Mouse (Mus musculus) CH12.LX (cell line): Measurements from ENCODE around the gene Fam168a. TPM values are rescaled to one million over a fixed set of nuclear protein-coding genes. Genes with fewer than 3 reads are reported as not detected.
"Not testable (repeated sequence)": the region's sequence is repeated elsewhere in the genome, so short reads cannot be mapped to it uniquely, and the experiment has no call there.

Experiments
- DNase-seq: peaks from one replicate; pipeline ENCODE4 v3.0.0-alpha.2; 2013; ENCODE audit errors: extremely low read depth
- H3K27ac ChIP-seq: 2 replicates; pipeline ENCODE4 v1.5.1; 2012; ENCODE audit warnings: low read depth, mild to moderate bottlenecking, control low read depth, moderate library complexity; ENCODE audit not compliant: insufficient read depth
- H3K27me3 ChIP-seq: replicated peaks from 2 replicates; pipeline ENCODE3; 2012; ENCODE audit warnings: inconsistent platforms
- H3K36me3 ChIP-seq, 2 experiments: replicated peaks in 1 of 2; 2 replicates each; pipeline versions ENCODE3 to v1.6.1; 2012; ENCODE audit warnings: inconsistent platforms in 1 of 2, low read length in 1 of 2, mild to moderate bottlenecking in 1 of 2, mixed read lengths in 1 of 2, moderate library complexity in 1 of 2; ENCODE audit not compliant: control insufficient read depth in 1 of 2, insufficient read depth in 1 of 2
- H3K4me1 ChIP-seq, 2 experiments: 2 replicates each; pipeline ENCODE4 v1.6.1; 2012; ENCODE audit warnings: inconsistent platforms in 1 of 2, moderate library complexity in 1 of 2; ENCODE audit not compliant: insufficient read depth in 2 of 2, control insufficient read depth in 1 of 2
- H3K4me2 ChIP-seq: 2 replicates; pipeline ENCODE4 v1.6.1; 2012; ENCODE audit warnings: low read depth, mild to moderate bottlenecking, control low read depth; ENCODE audit not compliant: poor library complexity, insufficient read depth, severe bottlenecking
- H3K4me3 ChIP-seq, 3 experiments: fragments of 150-350 bp in 1 of 3; sonication (generic) in 1 of 3; replicated peaks in 1 of 3; 2 replicates each; pipeline versions ENCODE3 to v1.5.1; 2011 to 2012; ENCODE audit warnings: low read depth in 2 of 3, low read length in 2 of 3, mild to moderate bottlenecking in 2 of 3, moderate library complexity in 2 of 3, control low read depth in 1 of 3, improper control_type of control experiment in 1 of 3, inconsistent platforms in 1 of 3, mixed read lengths in 1 of 3; ENCODE audit not compliant: poor library complexity in 1 of 3
- H3K79me2 ChIP-seq: replicated peaks from 2 replicates; pipeline ENCODE4 v1.6.1; 2012; ENCODE audit warnings: mild to moderate bottlenecking, moderate library complexity; ENCODE audit not compliant: control insufficient read depth, poor library complexity, insufficient read depth, severe bottlenecking; ENCODE audit errors: extremely low read depth
- H3K9ac ChIP-seq: 2 replicates; pipeline ENCODE4 v1.6.1; 2012; ENCODE audit warnings: low read depth, mild to moderate bottlenecking, control low read depth, moderate library complexity; ENCODE audit not compliant: insufficient read depth
- H3K9me3 ChIP-seq: replicated peaks from 2 replicates; pipeline ENCODE3; 2012; ENCODE audit warnings: low read length, inconsistent platforms, mixed read lengths
- CHD1 ChIP-seq: IDR thresholded peaks from 2 replicates; pipeline ENCODE4 v1.6.1; 2012; ENCODE audit warnings: low read depth, low read length, improper control_type of control experiment, inconsistent platforms
- CHD2 ChIP-seq: IDR thresholded peaks from 2 replicates; pipeline ENCODE4 v1.6.1; 2011; ENCODE audit warnings: low read length, improper control_type of control experiment
- ELF1 ChIP-seq: IDR thresholded peaks from 2 replicates; pipeline ENCODE4 v1.6.1; 2014; ENCODE audit warnings: low read depth, mild to moderate bottlenecking, inconsistent platforms, low read length, improper control_type of control experiment
- EP300 ChIP-seq: IDR thresholded peaks from 2 replicates; pipeline ENCODE4 v1.6.1; 2011; ENCODE audit warnings: low read length, improper control_type of control experiment
- ETS1 ChIP-seq: conservative IDR thresholded peaks from 2 replicates; pipeline ENCODE4 v1.6.1; 2012; ENCODE audit warnings: low read depth, mild to moderate bottlenecking, inconsistent platforms, low read length, improper control_type of control experiment, moderate library complexity
- GABPA ChIP-seq: IDR thresholded peaks from 2 replicates; pipeline ENCODE4 v1.6.1; 2012; ENCODE audit warnings: low read depth, low read length, improper control_type of control experiment, inconsistent platforms; ENCODE audit not compliant: insufficient replicate concordance
- IRF4 ChIP-seq: IDR thresholded peaks from 2 replicates; pipeline ENCODE4 v1.6.1; 2014; ENCODE audit warnings: low read depth, mild to moderate bottlenecking, inconsistent platforms, low read length, improper control_type of control experiment
- JUND ChIP-seq: conservative IDR thresholded peaks from 2 replicates; pipeline ENCODE4 v1.6.1; 2011; ENCODE audit warnings: low read depth, low read length, improper control_type of control experiment
- KAT2A ChIP-seq: IDR thresholded peaks from 2 replicates; pipeline ENCODE4 v1.6.1; 2012; ENCODE audit warnings: low read length, improper control_type of control experiment, inconsistent platforms; ENCODE audit not compliant: insufficient replicate concordance
- MAX ChIP-seq: IDR thresholded peaks from 2 replicates; pipeline ENCODE4 v1.6.1; 2011; ENCODE audit warnings: low read length, improper control_type of control experiment
- MXI1 ChIP-seq: IDR thresholded peaks from 2 replicates; pipeline ENCODE4 v1.6.1; 2011; ENCODE audit warnings: mild to moderate bottlenecking, low read depth, low read length, improper control_type of control experiment
- PAX5 ChIP-seq: IDR thresholded peaks from 2 replicates; pipeline ENCODE4 v1.6.1; 2012; ENCODE audit warnings: low read length, inconsistent platforms, mixed read lengths
- POLR2A ChIP-seq: IDR thresholded peaks from 2 replicates; pipeline ENCODE4 v1.6.1; 2011; ENCODE audit warnings: low read depth, mild to moderate bottlenecking, improper control_type of control experiment, low read length
- POLR2AphosphoS2 ChIP-seq: IDR thresholded peaks from 2 replicates; pipeline ENCODE4 v1.6.1; 2011; ENCODE audit warnings: low read depth, low read length, improper control_type of control experiment
- RCOR1 ChIP-seq: conservative IDR thresholded peaks from 2 replicates; pipeline ENCODE4 v1.6.1; 2012; ENCODE audit warnings: low read depth, mild to moderate bottlenecking, inconsistent platforms, low read length, improper control_type of control experiment
- SIN3A ChIP-seq: IDR thresholded peaks from 2 replicates; pipeline ENCODE4 v1.6.1; 2012; ENCODE audit warnings: low read length, improper control_type of control experiment, inconsistent platforms
- SMC3 ChIP-seq: IDR thresholded peaks from 2 replicates; pipeline ENCODE4 v1.6.1; 2011; ENCODE audit warnings: low read depth, low read length, improper control_type of control experiment
- TBP ChIP-seq: conservative IDR thresholded peaks from 2 replicates; pipeline ENCODE4 v1.6.1; 2011; ENCODE audit warnings: low read depth, low read length, improper control_type of control experiment
- TCF12 ChIP-seq: IDR thresholded peaks from 2 replicates; pipeline ENCODE4 v1.6.1; 2014; ENCODE audit warnings: low read depth, mild to moderate bottlenecking, inconsistent platforms, low read length, improper control_type of control experiment
- USF1 ChIP-seq: IDR thresholded peaks from 2 replicates; pipeline ENCODE4 v1.6.1; 2014; ENCODE audit warnings: low read depth, mild to moderate bottlenecking, inconsistent platforms, low read length, improper control_type of control experiment
- ZKSCAN1 ChIP-seq: IDR thresholded peaks from 2 replicates; pipeline ENCODE4 v1.6.1; 2012; ENCODE audit warnings: low read depth, inconsistent platforms, low read length, improper control_type of control experiment, borderline replicate concordance
- ZMIZ1 ChIP-seq: IDR thresholded peaks from 2 replicates; pipeline ENCODE4 v1.6.1; 2012; ENCODE audit warnings: low read depth, mild to moderate bottlenecking, inconsistent platforms, low read length, improper control_type of control experiment
- ZNF384 ChIP-seq: IDR thresholded peaks from 2 replicates; pipeline ENCODE4 v1.6.1; 2012; ENCODE audit warnings: low read depth, low read length, improper control_type of control experiment, inconsistent platforms
- dilution Hi-C: fragments of 300-500 bp; cut with MboI; formaldehyde crosslinking; loops from 2 replicates; pipeline ENCODE4 v1.14.3; 2020; ENCODE audit warnings: low sequenced_read_pairs; ENCODE audit not compliant: extremely low pct_unique_long_range_greater_than_20kb, extremely low pct_ligation_motif_present
- in situ Hi-C: fragments of 300-500 bp; cut with MboI; formaldehyde crosslinking; loops from 3 replicates; pipeline ENCODE4 v1.14.3; 2019; ENCODE audit warnings: low sequenced_read_pairs, low pct_ligation_motif_present, low pct_unique_long_range_greater_than_20kb, mixed read lengths
- polyA plus RNA-seq: library from polyadenylated mRNA; unstranded; fragments of >175 nt; gene quantifications from 2 replicates; pipeline ENCODE4 v1.2.1, GENCODE M21; 2012; ENCODE audit warnings: low read depth; ENCODE audit not compliant: insufficient read length
- total RNA-seq, 2 experiments: library from RNA; depleted of rRNA; stranded (reverse); fragments of 300-350 nt in 1 of 2; fragments of >200 nt in 1 of 2; gene quantifications; 2 replicates each; pipeline ENCODE4 v1.2.3; 2012 to 2014

Gene Fam168a
- total and polyA plus RNA-seq, 3 experiments: 4.0 to 15.0 (median 4.9) TPM

DNA sequence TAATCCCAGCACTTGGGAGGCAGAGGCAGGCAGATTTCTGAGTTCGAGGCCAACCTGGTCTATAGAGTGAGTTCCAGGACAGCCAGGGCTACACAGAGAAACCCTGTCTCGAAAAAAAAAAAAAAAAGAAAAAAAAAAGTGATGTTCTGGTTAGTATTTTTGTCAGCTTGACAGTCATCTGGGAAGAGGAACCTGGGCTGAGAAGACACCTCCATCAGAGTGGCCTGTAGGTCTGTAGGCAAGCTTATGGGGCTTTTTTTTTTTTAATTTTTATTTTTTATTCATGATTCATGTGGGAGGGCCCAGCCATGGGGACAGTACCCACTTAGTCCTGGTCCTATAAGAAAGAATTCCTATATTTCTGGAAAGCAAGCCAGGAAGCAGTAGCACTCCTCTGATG is 28.5 kb downstream of the Fam168a start:
- H3K27me3 ChIP-seq, H3K79me2 ChIP-seq, dilution Hi-C loops: not testable (repeated sequence)
- peaks cover 13 to 62% of the 10 kb centered on the region in 2 experiments for H3K4me1 ChIP-seq
- TF ChIP-seq SIN3A (0 out of 2 replicates have a peak, but pooled peaks have one; percentile 33), IRF4 (0 out of 2 replicates have a peak, but pooled peaks have one; percentile 24), EP300 (peak; percentile 26; the same call in 1 of the 2 replicates), ZNF384 (peak; percentile 92), JUND (peak; percentile 37; the same call in 1 of the 2 replicates)
- TF ChIP-seq, all 38 proteins: peak for 5; not testable (repeated sequence) for 33
- H3K4me3 ChIP-seq, in situ Hi-C loops, H3K36me3 ChIP-seq, H3K9me3 ChIP-seq, H3K27ac ChIP-seq, H3K9ac ChIP-seq: not testable (repeated sequence)
- H3K4me2 ChIP-seq: peak overlapping the region; percentile 57
- peak; percentile 51 for DNase-seq

DNA sequence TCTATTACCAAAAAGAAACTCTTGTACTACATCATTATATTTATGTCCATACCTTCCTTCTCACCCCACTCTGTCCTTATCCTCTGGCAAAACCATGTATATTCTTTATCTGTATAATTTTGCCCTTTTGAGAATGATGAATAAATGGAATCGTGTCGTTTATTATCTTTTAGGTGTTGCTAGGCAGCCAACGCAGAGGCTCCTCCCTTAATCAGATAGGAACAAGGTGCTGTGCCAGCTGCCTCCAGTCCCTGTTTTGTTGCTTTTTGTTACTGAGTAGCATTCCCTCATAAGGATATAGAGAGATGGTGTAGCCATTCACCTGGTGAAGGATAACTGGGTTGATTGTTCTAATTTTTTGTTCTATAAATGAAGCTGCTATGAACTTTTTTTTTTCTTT is 29.7 kb downstream of the Fam168a start:
- no peak for TF ChIP-seq USF1
- no peak for TF ChIP-seq ELF1
- no peak for TF ChIP-seq POLR2AphosphoS2
- no peak for TF ChIP-seq PAX5
- TF ChIP-seq EP300: no peak
- TF ChIP-seq RCOR1: no peak
- no peak for TF ChIP-seq CHD1
- TF ChIP-seq GABPA: no peak
- TF ChIP-seq MAX: no peak
- TF ChIP-seq POLR2A: no peak
- TF ChIP-seq TBP: no peak
- Histone ChIP-seq H3K36me3 (peaks cover 0 to 6% of the 10 kb centered on the region in 2 experiments), H3K4me1 (peaks cover 13 to 56% of the 10 kb centered on the region in 2 experiments), H3K9me3 (no peaks in the 10 kb centered on the region), H3K4me3 (no peak overlapping the region), H3K4me2 (no peak overlapping the region), H3K79me2 (peaks cover 5% of the 10 kb centered on the region; the same call in 1 of the 2 replicates), H3K9ac (no peak overlapping the region), H3K27ac (no peak overlapping the region), H3K27me3 (no peaks in the 10 kb centered on the region)
- dilution Hi-C loops (no loop called here), in situ Hi-C loops (no loop called here)
- DNase-seq: no peak

DNA sequence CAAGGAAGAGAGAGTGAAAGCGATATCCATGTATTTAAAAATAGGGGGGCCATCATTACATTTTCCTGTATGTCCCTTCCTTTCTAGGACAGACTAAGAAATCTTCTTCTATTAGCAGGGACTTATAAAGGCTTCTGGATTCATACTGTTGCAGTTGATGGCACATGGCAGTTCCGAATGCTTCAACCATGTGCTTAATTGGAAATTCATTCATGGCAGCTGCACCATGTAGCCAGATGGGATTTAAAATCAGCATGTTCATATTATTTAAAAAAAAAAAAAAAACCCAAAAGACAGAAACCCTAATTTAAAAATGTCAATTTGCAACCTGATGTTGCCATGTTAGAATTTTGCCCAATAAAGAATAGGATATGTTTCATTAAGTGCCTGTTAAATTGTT is 37.9 kb downstream of the Fam168a start:
- no peak for TF ChIP-seq ZMIZ1
- no peak for TF ChIP-seq PAX5
- no peak for TF ChIP-seq RCOR1
- TF ChIP-seq TCF12: no peak
- no peak for TF ChIP-seq IRF4
- no peak for TF ChIP-seq ZKSCAN1
- TF ChIP-seq ELF1: no peak
- no peak for TF ChIP-seq SIN3A
- no peak for TF ChIP-seq JUND
- TF ChIP-seq KAT2A: no peak
- no peak for TF ChIP-seq MXI1
- no peak for TF ChIP-seq CHD2
- no peak for TF ChIP-seq ETS1
- TF ChIP-seq SMC3: no peak
- no peak for TF ChIP-seq POLR2AphosphoS2
- no peak for TF ChIP-seq ZNF384
- TF ChIP-seq EP300: no peak
- Histone ChIP-seq H3K4me3 (no peak overlapping the region), H3K9me3 (no peaks in the 10 kb centered on the region), H3K36me3 (no peaks in the 10 kb centered on the region), H3K4me2 (no peak overlapping the region), H3K79me2 (no peaks in the 10 kb centered on the region), H3K27me3 (no peaks in the 10 kb centered on the region), H3K9ac (no peak overlapping the region), H3K4me1 (peaks cover 0 to 6% of the 10 kb centered on the region in 2 experiments; a peak in 2 of 4 replicates), H3K27ac (no peak overlapping the region)
- dilution Hi-C loops: no loop called here
- in situ Hi-C loops: no loop called here
- no peak for DNase-seq
